Mouse (Mus musculus): ENCODE data around the gene Fosb.

The Fosb gene

GRCm38 (mm10) chr7:19309884-19310641 lies at the start of gene Fosb:
Gene Fosb (minus strand): TSS chr7:19310051.
- DNase-seq (ENCODE audit: low read depth, low spot score): peak; percentile 96

DNA sequence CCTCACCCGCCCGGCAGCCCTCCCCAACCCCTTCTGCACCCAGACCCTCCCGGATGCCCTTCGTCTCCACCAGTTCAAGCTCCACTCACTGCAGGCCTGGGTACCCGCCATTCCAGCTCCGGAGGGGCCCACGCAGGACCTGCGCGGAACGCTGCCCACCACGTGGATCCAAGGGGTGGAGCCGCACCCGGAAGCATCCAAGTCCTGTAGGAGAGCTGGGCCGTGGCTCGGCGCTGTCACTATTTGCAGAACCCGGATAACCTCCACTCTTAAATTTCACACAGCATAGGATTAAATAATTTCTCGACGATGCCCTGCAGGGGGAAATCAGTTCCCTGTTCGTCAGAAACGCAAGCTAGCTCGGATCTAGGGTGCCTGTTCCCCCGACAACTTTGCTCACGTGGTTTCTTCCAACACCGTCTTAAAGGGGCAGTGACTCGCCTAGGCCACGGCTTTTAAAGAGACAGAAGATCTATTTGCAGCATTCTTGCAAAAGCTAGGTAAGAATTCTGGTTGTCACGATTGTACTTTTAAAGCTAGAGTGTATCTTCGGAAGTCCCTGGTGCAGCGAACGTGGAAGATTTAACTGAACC lies 49.5 kb upstream of the Fosb start, which contains the start of the genes Cd3eap and Ppp1r13l:
Gene Cd3eap, minus strand, starts transcription at position 185 of the 593 bp plus-strand sequence.
Gene Ppp1r13l, plus strand, starts transcription at position 451 of the 593 bp plus-strand sequence.
- peak; percentile 96 for DNase-seq (ENCODE audit: low read depth, low spot score)

DNA sequence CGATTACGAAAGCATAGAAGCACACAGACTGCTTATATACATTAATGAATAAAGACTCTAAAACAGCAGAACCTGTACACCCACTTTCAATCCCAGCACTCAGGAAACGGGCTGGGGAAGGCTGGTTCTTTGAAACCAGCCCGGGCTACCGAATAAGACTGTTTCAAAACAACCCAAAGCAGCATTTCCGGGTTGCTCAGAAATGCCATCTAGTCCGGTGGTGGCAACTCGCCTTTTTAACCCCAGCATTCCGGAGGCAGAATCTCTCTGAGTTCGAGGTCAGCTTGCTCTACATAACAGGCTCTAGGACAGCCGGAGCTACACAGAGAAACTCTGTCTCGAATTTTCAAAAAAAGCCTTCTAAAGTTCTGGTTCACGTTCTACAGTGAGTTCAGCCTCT lies 48.8 kb upstream of the Fosb start:
- no peak for DNase-seq (ENCODE audit: low read depth, low spot score)

DNA sequence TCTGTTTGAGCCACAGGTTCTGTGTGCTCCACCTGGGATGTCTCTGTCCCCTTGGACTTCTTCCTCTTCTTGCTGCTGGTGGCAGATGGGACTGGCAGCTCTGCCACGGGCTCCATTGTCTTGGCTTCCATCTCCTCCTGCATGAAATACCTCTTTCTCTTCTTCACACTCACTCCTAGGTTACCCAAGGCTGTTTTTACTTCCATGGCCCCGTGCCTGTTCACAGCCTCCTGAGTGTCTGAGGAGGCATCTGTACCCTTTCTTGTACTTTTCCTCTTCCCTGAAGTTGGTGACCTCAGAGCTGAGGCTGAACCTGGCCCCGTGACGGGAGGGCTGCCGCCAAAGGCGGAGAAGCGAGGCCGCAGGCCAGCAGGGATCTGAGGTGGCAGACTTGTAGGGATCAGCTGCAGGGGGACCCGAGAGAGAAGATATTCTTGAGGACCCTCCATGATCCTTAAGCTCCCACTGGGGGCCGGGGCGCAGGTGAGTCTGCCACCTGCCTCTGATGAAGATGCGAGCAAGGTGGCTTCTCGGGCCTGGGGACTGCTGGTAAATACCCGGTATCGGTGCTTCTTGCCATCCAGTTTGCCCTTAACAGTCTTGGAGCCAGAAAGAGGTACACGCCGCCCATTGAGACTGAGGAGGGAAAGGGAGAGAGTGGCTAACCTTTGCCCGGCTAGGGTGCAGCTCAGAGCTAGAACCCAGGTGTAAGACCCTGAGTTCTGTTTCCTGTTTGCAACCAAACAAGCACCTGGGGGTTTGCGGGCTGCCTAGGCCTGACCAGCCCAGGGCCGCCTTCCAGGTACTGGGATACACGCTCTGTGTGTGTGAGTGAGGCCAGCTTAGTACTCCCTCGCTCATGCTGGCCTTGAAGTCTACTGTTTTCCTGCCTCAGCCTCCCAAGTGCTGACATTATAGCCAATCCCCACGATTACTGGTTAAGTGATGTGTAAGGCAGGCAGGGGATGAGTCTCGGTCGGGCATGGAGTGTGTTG lies 47.8 kb upstream of the Fosb start:
- no peak for DNase-seq (ENCODE audit: low read depth, low spot score)

DNA sequence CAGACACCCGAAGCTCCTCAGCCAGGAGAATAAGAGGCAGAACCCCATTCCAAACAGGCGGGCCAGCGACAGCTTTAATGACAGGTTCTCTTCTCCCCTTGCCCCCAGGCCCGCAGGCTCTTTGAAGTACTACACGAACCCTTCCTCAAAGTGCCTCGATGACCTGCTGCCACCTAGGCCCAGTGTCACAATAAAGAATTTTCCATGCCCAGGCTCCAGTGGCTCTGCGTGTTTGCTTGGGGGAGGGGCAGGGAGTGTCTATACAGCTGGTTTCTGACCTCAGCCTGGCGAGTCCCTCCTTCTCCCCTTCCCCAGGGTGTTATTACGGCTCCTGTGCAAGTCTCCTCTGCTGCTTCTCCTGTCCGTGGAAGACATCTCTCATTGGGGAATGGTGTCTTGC lies 46.5 kb upstream of the Fosb start:
- no peak for DNase-seq (ENCODE audit: low read depth, low spot score)

GRCm38 (mm10) chr7:19354991-19355390 lies 45.1 kb upstream of the Fosb start:
- DNase-seq (ENCODE audit: low read depth, low spot score): no peak

DNA sequence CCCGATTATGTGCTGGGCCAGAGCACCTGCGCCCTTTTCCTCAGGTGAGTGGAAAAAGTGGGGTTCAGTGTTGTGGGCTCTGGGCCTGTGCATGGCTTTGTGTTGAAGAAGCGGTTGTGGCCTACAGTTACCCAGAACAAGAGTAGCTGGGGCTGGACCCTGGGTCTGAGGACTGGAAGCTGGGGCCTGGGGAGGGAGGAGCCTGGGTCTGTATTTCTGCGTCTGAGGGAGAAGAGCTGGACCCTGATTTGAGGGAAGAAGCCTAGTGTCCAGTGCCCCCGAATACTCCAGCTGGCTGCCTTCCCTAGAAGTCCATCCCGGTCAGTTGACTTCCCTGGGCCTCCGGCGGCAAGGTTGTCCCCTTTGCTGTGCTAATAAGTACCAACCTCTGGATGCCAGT lies 40.4 kb upstream of the Fosb start:
- no peak for DNase-seq (ENCODE audit: low read depth, low spot score)

DNA sequence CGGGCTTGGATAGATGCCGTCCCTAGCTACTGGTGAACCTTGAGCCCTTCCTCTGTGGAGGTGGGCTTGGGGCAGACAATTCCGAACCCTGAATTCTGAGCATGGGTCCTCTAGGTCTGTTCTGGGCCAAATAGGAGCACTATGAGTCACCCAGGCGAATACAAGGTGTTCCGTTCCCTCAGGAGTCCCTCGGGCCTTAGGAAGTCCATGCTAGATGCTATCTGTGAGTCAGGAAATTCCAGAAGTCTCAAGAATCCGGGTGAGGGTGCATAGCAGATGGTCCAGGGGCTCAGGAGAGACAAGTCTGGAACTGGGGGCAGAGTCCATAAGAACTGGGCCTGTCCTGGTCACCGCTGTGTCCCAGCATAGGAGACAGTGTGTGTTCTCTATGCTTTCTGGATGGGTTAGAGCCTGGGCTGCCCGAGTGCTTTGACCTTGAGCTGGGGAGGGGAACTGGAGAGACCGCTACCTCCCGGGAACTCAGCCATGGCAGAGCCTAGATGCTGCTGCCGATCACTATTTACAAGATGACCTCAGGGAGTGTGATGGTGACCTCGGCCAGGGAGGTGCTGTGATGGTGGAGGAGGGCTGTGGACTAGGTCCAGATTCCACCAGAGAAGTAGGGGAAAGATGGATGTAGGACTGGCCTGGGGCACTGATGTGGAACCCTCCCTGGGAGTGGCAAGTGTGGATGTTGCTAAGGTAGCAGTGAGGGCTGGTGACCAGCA lies 39.5 kb upstream of the Fosb start:
- DNase-seq (ENCODE audit: low read depth, low spot score): no peak

DNA sequence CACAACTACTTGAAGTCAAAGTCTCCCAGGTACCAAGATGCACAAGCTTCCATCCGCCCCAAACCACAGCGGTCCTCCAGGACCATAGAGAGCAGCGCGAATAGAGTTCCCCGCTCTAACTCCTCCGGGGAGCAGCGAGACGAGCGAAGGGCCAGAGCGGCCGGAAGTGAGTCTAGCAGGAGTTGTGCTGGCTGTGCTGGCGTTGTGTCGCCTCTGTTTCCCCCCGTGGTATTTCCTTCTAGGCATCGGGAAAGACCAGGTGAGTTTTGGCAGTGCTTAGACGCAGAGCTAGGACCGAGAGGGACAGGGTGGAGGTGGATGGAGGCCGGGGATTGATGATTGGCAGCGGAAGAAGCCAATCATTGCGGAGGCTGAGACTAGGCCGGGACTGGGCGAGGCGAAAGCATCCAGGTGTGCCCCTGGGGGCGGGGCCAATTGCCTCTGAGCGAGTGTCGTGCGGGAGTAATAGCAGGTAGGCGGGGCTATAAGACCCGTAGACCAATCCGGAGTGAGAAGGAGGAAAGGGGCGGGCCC lies 35.2 kb upstream of the Fosb start:
- peak; percentile 100 for DNase-seq (ENCODE audit: low read depth, low spot score)

DNA sequence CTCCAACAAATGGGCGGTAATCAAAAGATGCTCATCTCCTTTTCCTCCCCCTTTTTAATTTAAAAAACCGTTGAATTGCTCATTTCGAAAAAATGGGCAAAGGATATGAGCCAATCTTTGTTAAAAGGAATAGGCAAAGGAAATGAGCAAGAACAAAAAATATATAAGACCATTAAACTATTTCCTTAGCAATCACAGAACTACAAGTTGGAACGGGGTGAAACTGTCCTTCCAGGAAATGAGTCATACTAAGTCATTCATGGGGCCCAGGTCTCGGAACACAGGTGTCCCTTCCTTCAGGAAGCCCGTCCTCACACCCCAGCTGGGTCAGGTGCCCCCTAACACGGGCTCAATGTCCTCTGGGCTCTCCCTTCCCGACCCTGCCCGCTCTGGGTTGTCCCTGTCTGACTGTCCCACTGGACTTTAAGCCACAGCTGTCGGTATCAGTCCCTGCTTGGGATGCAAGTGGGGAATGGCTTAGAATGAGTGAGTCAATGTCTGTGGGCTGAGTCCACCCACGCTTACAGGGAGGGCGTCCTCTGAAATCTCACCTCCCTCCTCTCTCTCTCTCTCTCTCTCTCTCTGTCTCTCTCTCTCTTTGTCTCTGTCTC lies 34.5 kb upstream of the Fosb start, which contains the start of gene Ercc1:
Gene Ercc1, plus strand, starts transcription at position 542 of the 611 bp plus-strand sequence.
- DNase-seq (ENCODE audit: low read depth, low spot score): no peak

DNA sequence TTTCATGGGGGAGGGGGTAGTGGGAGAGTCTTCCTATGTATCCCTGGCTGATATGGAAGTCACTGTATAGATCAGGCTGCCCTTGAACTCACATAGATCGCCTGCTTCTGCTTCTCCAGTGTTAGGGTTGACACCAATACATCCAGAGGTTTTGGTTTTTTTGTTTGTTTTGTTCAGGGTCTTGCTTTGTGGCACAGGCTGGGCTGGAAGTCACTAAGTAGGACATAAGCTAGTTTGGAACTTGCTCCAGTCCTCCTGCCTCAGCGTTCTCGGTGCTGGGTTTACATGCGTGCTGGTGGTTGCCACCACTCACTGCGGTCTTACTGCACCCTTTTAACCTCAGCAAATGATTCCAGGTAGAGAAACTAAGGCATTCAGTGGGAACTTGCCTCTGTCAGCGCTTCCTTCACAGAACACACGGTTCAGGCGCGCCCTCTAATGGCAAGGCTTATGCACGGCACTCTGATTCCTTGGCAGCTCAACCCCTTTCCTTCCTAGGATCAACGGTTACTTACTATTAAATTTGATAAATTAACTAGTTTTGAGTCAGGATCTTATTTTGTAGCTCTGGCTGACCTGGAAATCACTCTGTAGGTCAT lies 33.5 kb upstream of the Fosb start:
- peak; percentile 90 for DNase-seq (ENCODE audit: low read depth, low spot score)

- DNase-seq (ENCODE audit: low read depth, low spot score): peak; percentile 18
Measured at GRCm38 (mm10) chr7:19342481-19343027, 32.7 kb upstream of the Fosb start.

DNA sequence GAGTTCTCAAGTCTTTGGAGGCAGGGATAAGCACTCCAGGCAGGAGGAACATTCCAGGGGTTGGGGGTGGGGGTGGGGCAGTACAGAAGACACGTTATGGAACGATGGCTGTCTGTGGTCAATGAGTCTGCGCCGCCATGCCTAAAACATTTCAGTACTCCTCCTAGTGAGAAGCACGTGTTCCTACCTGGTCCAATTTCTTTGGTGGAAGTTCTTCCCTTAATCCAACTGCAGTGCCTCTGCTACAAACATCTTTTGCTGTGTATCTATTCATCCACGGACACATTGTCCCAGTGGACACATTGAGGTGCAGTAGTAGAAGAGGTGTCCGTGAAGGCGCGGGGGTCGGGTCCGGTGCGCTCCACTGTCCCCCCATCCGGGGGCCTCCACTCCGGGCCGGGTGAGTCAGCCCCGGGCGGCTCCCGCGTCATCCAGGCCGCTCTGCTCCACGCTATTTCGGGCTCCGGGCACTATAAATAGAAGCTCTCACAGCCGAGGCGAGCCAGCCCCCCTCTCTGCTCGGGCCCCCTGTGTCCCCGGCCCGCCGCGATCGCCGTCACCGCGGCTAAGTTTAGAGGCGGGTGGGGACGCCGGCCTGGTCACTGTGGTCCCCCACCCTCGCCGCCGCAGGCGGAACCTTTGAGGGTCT lies 32.0 kb upstream of the Fosb start:
- peak; percentile 78 for DNase-seq (ENCODE audit: low read depth, low spot score)

GRCm38 (mm10) chr7:19341250-19341649 lies 31.4 kb upstream of the Fosb start:
- DNase-seq (ENCODE audit: low read depth, low spot score): peak; percentile 49

DNA sequence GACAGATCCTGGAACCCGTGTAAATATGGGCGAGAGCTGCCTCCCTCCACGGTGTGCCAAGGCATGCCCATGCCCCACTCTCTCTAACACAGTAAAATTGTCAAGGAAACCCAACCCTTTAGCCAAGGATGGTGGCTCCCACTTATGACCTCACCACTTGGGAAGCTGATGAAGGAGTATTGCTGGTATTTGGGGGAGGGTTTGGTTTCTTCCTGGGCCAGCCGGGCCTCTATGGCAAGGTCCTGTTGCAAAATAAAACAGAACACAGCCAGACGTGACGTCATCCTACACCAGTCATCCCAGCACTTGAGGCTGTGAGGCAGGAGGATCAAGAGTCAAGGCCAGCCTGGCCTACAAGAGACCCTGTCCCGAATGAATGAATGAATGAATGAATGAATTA lies 28.7 kb upstream of the Fosb start:
- DNase-seq (ENCODE audit: low read depth, low spot score): no peak

GRCm38 (mm10) chr7:19338060-19338459 lies 28.2 kb upstream of the Fosb start:
- DNase-seq (ENCODE audit: low read depth, low spot score): no peak

GRCm38 (mm10) chr7:19337122-19337521 lies 27.3 kb upstream of the Fosb start:
- DNase-seq (ENCODE audit: low read depth, low spot score): no peak

DNA sequence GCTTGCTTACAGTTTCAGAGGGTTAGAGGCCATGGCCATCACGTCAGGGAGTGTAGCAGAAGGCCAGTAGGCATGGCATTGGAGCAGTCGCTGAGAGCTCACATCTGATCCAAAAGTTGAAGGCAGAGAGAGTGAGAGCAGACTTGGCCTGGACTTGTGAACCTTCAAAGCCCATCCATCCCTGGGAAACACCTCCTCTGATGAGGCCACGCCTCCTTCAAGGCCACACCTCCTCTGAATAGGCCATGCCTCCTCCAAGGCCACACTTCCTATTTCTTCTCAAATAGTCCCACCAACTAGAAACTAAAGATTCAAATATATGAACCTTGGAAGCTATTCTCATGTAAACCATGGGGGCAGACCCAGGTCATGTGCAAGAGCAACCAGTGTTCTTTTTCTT lies 25.7 kb upstream of the Fosb start:
- peak; percentile 82 for DNase-seq (ENCODE audit: low read depth, low spot score)

DNA sequence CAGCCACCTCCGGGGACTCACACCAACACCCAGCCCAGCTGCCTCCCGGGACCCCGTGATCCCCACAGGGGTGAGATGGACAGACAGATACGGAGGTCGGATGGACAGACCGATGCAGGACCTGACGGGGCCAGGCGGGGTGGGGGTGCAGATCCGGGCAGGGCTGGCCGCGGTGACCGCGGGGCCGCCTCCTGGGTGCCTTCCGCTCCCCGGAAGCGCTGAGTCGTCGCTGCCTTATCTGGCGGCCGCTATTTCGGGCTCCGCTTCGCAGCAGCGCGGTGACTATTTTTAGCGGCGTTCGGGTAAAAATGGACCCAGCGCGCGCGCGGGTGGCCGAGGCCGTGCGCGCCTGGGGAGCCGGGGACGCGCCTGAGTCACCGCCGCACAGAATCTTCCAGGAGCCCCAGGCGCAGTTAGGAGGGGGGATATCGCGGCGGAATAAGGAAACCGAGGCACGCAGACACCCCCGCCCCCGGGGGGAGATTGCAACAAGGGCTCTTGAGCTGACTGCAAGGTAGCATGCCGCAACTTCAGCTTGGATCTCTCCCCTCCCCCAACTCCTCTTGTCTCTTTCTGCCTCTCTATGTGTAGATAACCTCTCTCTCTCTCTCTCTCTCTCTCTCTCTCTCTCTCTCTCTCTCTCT lies 23.0 kb upstream of the Fosb start:
- DNase-seq (ENCODE audit: low read depth, low spot score): no peak

Measured in R1 (cell line).